Mouse (Mus musculus) spleen, adult 2 months (tissue): ENCODE measurements at regions not wholly inside any gene's neighbourhood (a gene's known extent, or its start where the extent isn't known, plus 50 kb on each side); places are given as distances from the start of the nearest gene placed in this dataset.

ENCODE experiments used
- CTCF ChIP-seq: fragments of 200-500 bp; IDR thresholded peaks from 2 replicates; pipeline ENCODE4 v1.5.1; 2011; ENCODE audit warnings: mild to moderate bottlenecking, inconsistent platforms; ENCODE audit not compliant: insufficient read depth, insufficient read length, insufficient replicate concordance; ENCODE audit errors: extremely low read depth
- POLR2A ChIP-seq: fragments of 200-500 bp; IDR thresholded peaks from 2 replicates; pipeline ENCODE4 v1.6.1; 2011; ENCODE audit warnings: low read depth, low read length, inconsistent platforms

GRCm38 (mm10) chr5:74792936-74793335 lies 90.2 kb upstream of the Lnx1 start:
- TF ChIP-seq CTCF = no peak
- no peak for TF ChIP-seq POLR2A
